In genomic region chr5:129008008-129008407, GRCm38 (mm10) we compare ENCODE assay signal across 8 mouse cellular contexts. TPM values are rescaled to one million over a fixed set of nuclear protein-coding genes. Genes with fewer than 3 reads are reported as not detected.
DNase-seq lines count a peak whose midpoint lies in the region; ATAC-seq and TF ChIP-seq lines count a peak whose summit lies in the region.

No protein-coding gene starts in this region.

- H3K27me3 ChIP-seq in E14TG2a.4 (ENCODE audit: insufficient read depth, low read length): no peaks in the 10 kb centered on the region; the same call in 1 of the 2 replicates
- H3K27me3 ChIP-seq in forebrain, embryonic 10.5 days (ENCODE audit: poor library complexity, severe bottlenecking): peaks cover 4% of the 10 kb centered on the region; the same call in 1 of the 2 replicates
- no peaks in the 10 kb centered on the region for H3K27me3 ChIP-seq in kidney, postnatal 0 days (ENCODE audit: insufficient read depth, low read length)
- H3K27me3 ChIP-seq in midbrain, embryonic 16.5 days (ENCODE audit: control insufficient read depth, insufficient read depth, low read depth, low read length): no peaks in the 10 kb centered on the region

- peak overlapping the region; percentile 88 for H3K4me3 ChIP-seq in gastrocnemius, adult 2 months
- peak overlapping the region; percentile 88 for H3K4me3 ChIP-seq in E14TG2a.4 (replicated peaks; ENCODE audit: low read length)
- H3K4me3 ChIP-seq in forebrain, embryonic 10.5 days: peak overlapping the region; percentile 84
- H3K4me3 ChIP-seq in kidney, postnatal 0 days (replicated peaks; ENCODE audit: low read depth, low read length): peak overlapping the region; percentile 83
- peak overlapping the region; percentile 69 for H3K4me3 ChIP-seq in midbrain, embryonic 16.5 days (ENCODE audit: low read depth, low read length)

- TF ChIP-seq CTCF in gastrocnemius, adult 2 months (IDR thresholded peaks at IDR 0.05): no peak
- no peak for TF ChIP-seq CTCF in E14TG2a.4 (conservative IDR thresholded peaks at IDR 0.05; ENCODE audit: low read length)
- no peak for TF ChIP-seq CTCF in kidney, postnatal 0 days (IDR thresholded peaks at IDR 0.05; ENCODE audit: low read depth)

- no peaks in the 10 kb centered on the region for H3K9me3 ChIP-seq in E14TG2a.4 (ENCODE audit: low read length)
- H3K9me3 ChIP-seq in forebrain, embryonic 10.5 days: no peaks in the 10 kb centered on the region
- no peaks in the 10 kb centered on the region for H3K9me3 ChIP-seq in kidney, postnatal 0 days (replicated peaks; ENCODE audit: low read length)
- no peaks in the 10 kb centered on the region for H3K9me3 ChIP-seq in midbrain, embryonic 16.5 days (replicated peaks; ENCODE audit: control insufficient read depth, low read length, poor library complexity, severe bottlenecking)

- peak overlapping the region; percentile 90 for H3K27ac ChIP-seq in gastrocnemius, adult 2 months
- H3K27ac ChIP-seq in forebrain, embryonic 10.5 days: peak overlapping the region; percentile 93
- H3K27ac ChIP-seq in kidney, postnatal 0 days: peak overlapping the region; percentile 40; the same call in 1 of the 2 replicates
- H3K27ac ChIP-seq in midbrain, embryonic 16.5 days (ENCODE audit: low read length): peak overlapping the region; percentile 35; the same call in 1 of the 2 replicates

- DNase-seq in gastrocnemius, adult 2 months: no peak
- DNase-seq in gastrocnemius, postnatal 10 days: no peak
- DNase-seq in forebrain, embryonic 10.5 days (ENCODE audit: extremely low spot score, low spot score): no peak
- no peak for DNase-seq in kidney, postnatal 0 days (ENCODE audit: low spot score)
- DNase-seq in left cerebral cortex, postnatal 25 days (ENCODE audit: low spot score in 2 of 2): no peak
- no peak for DNase-seq in thymus, postnatal 4 days

- H3K9ac ChIP-seq in kidney, postnatal 0 days (ENCODE audit: low read depth, low read length): peak overlapping the region; percentile 76
- peak overlapping the region; percentile 85 for H3K9ac ChIP-seq in midbrain, embryonic 16.5 days (ENCODE audit: low read depth, low read length)

- peaks cover 19% of the 10 kb centered on the region for H3K36me3 ChIP-seq in E14TG2a.4 (ENCODE audit: insufficient read depth, low read length)
- H3K36me3 ChIP-seq in forebrain, embryonic 10.5 days (replicated peaks): peaks cover 14% of the 10 kb centered on the region
- no peaks in the 10 kb centered on the region for H3K36me3 ChIP-seq in kidney, postnatal 0 days (ENCODE audit: insufficient read depth, low read length)
- H3K36me3 ChIP-seq in midbrain, embryonic 16.5 days (ENCODE audit: control insufficient read depth, insufficient read depth, low read length): no peaks in the 10 kb centered on the region

- 0% methylated on average over 18 of the region's 18 CpGs for WGBS in forebrain, embryonic 10.5 days
- under 1% methylated on average over 18 of the region's 18 CpGs for WGBS in kidney, postnatal 0 days
- 0% methylated on average over 18 of the region's 18 CpGs for WGBS in midbrain, embryonic 16.5 days

- intact Hi-C loops in gastrocnemius, adult 2 months (cut with DNase I): no loop called here
- intact Hi-C loops in left cerebral cortex, postnatal 25 days (cut with DNase I): no loop called here

- peak overlapping the region; percentile 86 for H3K4me2 ChIP-seq in kidney, postnatal 0 days (ENCODE audit: low read length)
- peak overlapping the region; percentile 62 for H3K4me2 ChIP-seq in midbrain, embryonic 16.5 days (ENCODE audit: low read length)

- ATAC-seq in kidney, postnatal 0 days (replicated peaks; ENCODE audit: low FRiP score, low read depth): no peak; the same call in 1 of the 2 replicates
- ATAC-seq in midbrain, embryonic 16.5 days: peak; percentile 65

- peaks cover 42% of the 10 kb centered on the region for H3K4me1 ChIP-seq in E14TG2a.4 (replicated peaks; ENCODE audit: low read depth, low read length)
- H3K4me1 ChIP-seq in forebrain, embryonic 10.5 days: peaks cover 34% of the 10 kb centered on the region
- peaks cover 14% of the 10 kb centered on the region for H3K4me1 ChIP-seq in kidney, postnatal 0 days (replicated peaks; ENCODE audit: insufficient read depth, low read length)
- peaks cover 11% of the 10 kb centered on the region for H3K4me1 ChIP-seq in midbrain, embryonic 16.5 days (ENCODE audit: control insufficient read depth, insufficient read depth, low read length)

RNA-seq across cellular contexts. Expression of gene Stx2, which starts 0.4 kb away (rescaled TPM):
- total RNA-seq in gastrocnemius, adult 2 months (2021): 1 to 10 TPM; 6.3 to 7.8 TPM
- 10 to 100 TPM; 11.5 to 15.3 TPM for total RNA-seq in gastrocnemius, postnatal 10 days (2021)
- 24.9 and 25.3 TPM in 2 replicates for polyA plus RNA-seq in forebrain, embryonic 10.5 days (2016; fragmentation: Nextera tagmentation; extraction: Ambion mirVana)
- polyA plus RNA-seq in kidney, postnatal 0 days (2015; fragmentation: Nextera tagmentation; extraction: Ambion mirVana): 32.7 and 33.0 TPM in 2 replicates
- polyA plus RNA-seq in midbrain, embryonic 16.5 days (2015; fragmentation: Nextera tagmentation; extraction: Ambion mirVana): 14.8 TPM in 2 replicates
- 10 to 100 TPM; 17.7 to 27.1 TPM for total RNA-seq in left cerebral cortex, postnatal 25 days (2021)

RNA-seq across cellular contexts. Expression of gene Ran, which starts 11.9 kb away (rescaled TPM):
- 10 to 100 TPM; 78.9 to 94.0 TPM for total RNA-seq in gastrocnemius, adult 2 months (2021)
- 10 to 100 TPM; 88.5 to 91.3 TPM for total RNA-seq in gastrocnemius, postnatal 10 days (2021)
- polyA plus RNA-seq in forebrain, embryonic 10.5 days (2016; fragmentation: Nextera tagmentation; extraction: Ambion mirVana): 1,091 and 1,094 TPM in 2 replicates
- polyA plus RNA-seq in kidney, postnatal 0 days (2015; fragmentation: Nextera tagmentation; extraction: Ambion mirVana): 392 and 446 TPM in 2 replicates
- polyA plus RNA-seq in midbrain, embryonic 16.5 days (2015; fragmentation: Nextera tagmentation; extraction: Ambion mirVana): 329 and 357 TPM in 2 replicates
- 100 to 1,000 TPM; 150 to 162 TPM for total RNA-seq in left cerebral cortex, postnatal 25 days (2021)

RNA-seq across cellular contexts. Expression of gene Rimbp2, which starts 54.7 kb away (rescaled TPM):
- total RNA-seq in gastrocnemius, adult 2 months (2021): under 1 TPM in 1 of 2 experiments, not detected in 1; 0.05 TPM
- total RNA-seq in gastrocnemius, postnatal 10 days (2021): under 1 TPM; 0.07 to 0.25 TPM
- polyA plus RNA-seq in forebrain, embryonic 10.5 days (2016; fragmentation: Nextera tagmentation; extraction: Ambion mirVana): 0.27 and 0.70 TPM in 2 replicates
- not detected in 2 replicates for polyA plus RNA-seq in kidney, postnatal 0 days (2015; fragmentation: Nextera tagmentation; extraction: Ambion mirVana)
- polyA plus RNA-seq in midbrain, embryonic 16.5 days (2015; fragmentation: Nextera tagmentation; extraction: Ambion mirVana): 6.2 and 6.8 TPM in 2 replicates
- total RNA-seq in left cerebral cortex, postnatal 25 days (2021): 100 to 1,000 TPM; 137 to 150 TPM

Comparison
In these comparisons a context has a peak if more than half of its experiments do, and no peak if none do; other contexts are left out.
1. H3K27ac ChIP-seq: peak in every context shown above with its lines; median percentile 93 in forebrain, embryonic 10.5 days; 90 in gastrocnemius, adult 2 months; 40 in kidney, postnatal 0 days; 35 in midbrain, embryonic 16.5 days.
2. RNA of gene Rimbp2, which starts 54.7 kb away (total RNA-seq): 137 to 150 TPM in left cerebral cortex, postnatal 25 days; 0.07 to 0.25 TPM in gastrocnemius, postnatal 10 days and 0.05 TPM in gastrocnemius, adult 2 months; every median in the first group is over 100 times any median in the second.
3. Peak in every context shown above with its lines, with median percentiles within 50 percentile points of each other: H3K4me3 ChIP-seq.